Mouse (Mus musculus) G1E (cell line): ENCODE measurements around the gene Myo18a. TPM values are rescaled to one million over a fixed set of nuclear protein-coding genes. Genes with fewer than 3 reads are reported as not detected.
A peak's percentile ranks its signal among the peaks of the same experiment; 100 is the strongest.

Experiments used
- ATAC-seq: 2 replicates; pipeline ENCODE4 v1.8.0; 2016; ENCODE audit warnings: mild to moderate bottlenecking; ENCODE audit not compliant: insufficient number of reproducible peaks, poor library complexity, low FRiP score, severe bottlenecking; ENCODE audit errors: extremely low read depth
- DNase-seq: peaks from one replicate; pipeline ENCODE4 v3.0.0; 2012; ENCODE audit warnings: low spot score
- H3K27me3 ChIP-seq: 2 replicates; pipeline ENCODE4 v1.6.1; 2012; ENCODE audit warnings: mild to moderate bottlenecking, low read length, inconsistent platforms; ENCODE audit not compliant: insufficient read depth
- H3K36me3 ChIP-seq: replicated peaks from 2 replicates; pipeline ENCODE3; 2012; ENCODE audit warnings: mild to moderate bottlenecking, inconsistent platforms
- H3K4me1 ChIP-seq: 2 replicates; pipeline ENCODE4 v1.6.1; 2012; ENCODE audit warnings: low read depth, low read length, inconsistent platforms, mixed read lengths; ENCODE audit not compliant: insufficient read depth
- H3K4me3 ChIP-seq: 2 replicates; pipeline ENCODE4 v1.5.1; 2012; ENCODE audit warnings: low read depth, mild to moderate bottlenecking, inconsistent platforms, low read length, moderate library complexity, mixed read lengths
- H3K9me3 ChIP-seq: replicated peaks from 2 replicates; pipeline ENCODE4 v1.6.1; 2012; ENCODE audit warnings: inconsistent platforms
- CTCF ChIP-seq: IDR thresholded peaks from 2 replicates; pipeline ENCODE4 v1.5.1; 2012; ENCODE audit warnings: low read depth, low read length, inconsistent platforms, mixed read lengths
- GATA1 ChIP-seq: IDR thresholded peaks from 2 replicates; pipeline ENCODE4 v1.6.1; 2012; ENCODE audit warnings: borderline replicate concordance, low read length, inconsistent platforms, mixed read lengths
- GATA2 ChIP-seq: IDR thresholded peaks from 2 replicates; pipeline ENCODE4 v1.6.1; 2012; ENCODE audit warnings: low read depth, low read length, inconsistent platforms, borderline replicate concordance
- POLR2AphosphoS5 ChIP-seq: IDR thresholded peaks from 2 replicates; pipeline ENCODE4 v1.6.1; 2012; ENCODE audit warnings: low read depth, low read length, inconsistent platforms; ENCODE audit not compliant: insufficient replicate concordance
- TAL1 ChIP-seq: conservative IDR thresholded peaks from 2 replicates; pipeline ENCODE4 v1.6.1; 2012; ENCODE audit warnings: low read depth, low read length, inconsistent platforms, mixed read lengths
- polyA plus RNA-seq: library from polyadenylated mRNA; stranded (reverse); fragments of >175 nt; gene quantifications from 2 replicates; pipeline ENCODE4 v1.2.3, GENCODE M21; 2012
- total RNA-seq, 2 experiments: library from RNA; stranded (forward) in 1 of 2; stranded (reverse) in 1 of 2; fragments of 200-1000 nt in 1 of 2; fragments of >200 nt in 1 of 2; fragmentation: Nextera tagmentation in 1 of 2; gene quantifications; 2 replicates each; pipeline ENCODE4 v1.2.3; 2014 to 2017

The Myo18a gene
- total and polyA plus RNA-seq, 3 experiments = 32.7 to 59.4 (median 53.1) TPM

GRCm38 (mm10) chr11:77777937-77778336 is 14.9 kb downstream of the Myo18a start:
- H3K27me3 ChIP-seq = no peaks in the 10 kb centered on the region
- no peak for ATAC-seq
- DNase-seq = no peak
- H3K4me3 ChIP-seq = no peak overlapping the region
- H3K9me3 ChIP-seq = no peaks in the 10 kb centered on the region
- no peak for TF ChIP-seq POLR2AphosphoS5
- TF ChIP-seq CTCF = no peak
- no peak for TF ChIP-seq GATA1
- TF ChIP-seq TAL1 = no peak
- TF ChIP-seq GATA2 = no peak
- peaks cover 81% of the 10 kb centered on the region for H3K36me3 ChIP-seq
- H3K4me1 ChIP-seq = peaks cover 39% of the 10 kb centered on the region

DNA sequence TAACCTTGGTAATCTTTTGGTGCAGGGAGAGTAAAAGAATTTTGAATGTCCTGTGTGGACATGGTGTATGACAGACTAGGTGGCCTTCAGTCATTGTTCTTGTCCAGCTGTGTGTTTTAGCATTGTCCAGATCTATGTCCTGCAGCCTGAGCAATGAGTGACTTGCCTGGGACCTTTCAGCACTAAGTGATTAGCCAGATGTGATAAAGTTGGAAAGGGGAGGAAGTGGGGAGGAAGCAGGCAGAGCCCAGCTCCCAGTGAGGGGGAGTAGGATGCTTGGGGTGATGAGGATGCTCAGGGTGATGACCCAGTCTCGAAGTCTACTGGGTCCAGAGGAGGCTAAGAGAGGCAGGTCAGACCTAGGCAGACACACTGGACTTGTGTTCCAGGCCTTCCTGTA is 16.2 kb downstream of the Myo18a start:
- no peaks in the 10 kb centered on the region for H3K9me3 ChIP-seq
- peaks cover 81% of the 10 kb centered on the region for H3K36me3 ChIP-seq
- no peak overlapping the region for H3K4me3 ChIP-seq
- DNase-seq (no peak), ATAC-seq (no peak)
- TF ChIP-seq TAL1 = no peak
- no peak for TF ChIP-seq GATA1
- no peak for TF ChIP-seq GATA2
- no peak for TF ChIP-seq POLR2AphosphoS5
- no peak for TF ChIP-seq CTCF
- H3K27me3 ChIP-seq = no peaks in the 10 kb centered on the region
- peaks cover 49% of the 10 kb centered on the region for H3K4me1 ChIP-seq

GRCm38 (mm10) chr11:77781088-77781487 is 18.0 kb downstream of the Myo18a start:
- peaks cover 61% of the 10 kb centered on the region for H3K4me1 ChIP-seq

GRCm38 (mm10) chr11:77782104-77782815 is 19.2 kb downstream of the Myo18a start:
- Histone ChIP-seq H3K4me1 (peaks cover 69% of the 10 kb centered on the region), H3K27me3 (no peaks in the 10 kb centered on the region), H3K4me3 (no peak overlapping the region), H3K9me3 (no peaks in the 10 kb centered on the region), H3K36me3 (peaks cover 87% of the 10 kb centered on the region)
- TF ChIP-seq GATA1 (no peak), POLR2AphosphoS5 (no peak), GATA2 (no peak), TAL1 (no peak), CTCF (no peak)
- no peak for ATAC-seq
- no peak for DNase-seq

More at GRCm38 (mm10) chr11:77781088-77781487, 18.0 kb downstream of the Myo18a start:
- H3K4me3 ChIP-seq = no peak overlapping the region
- H3K9me3 ChIP-seq = no peaks in the 10 kb centered on the region
- ATAC-seq (no peak), DNase-seq (no peak)
- H3K27me3 ChIP-seq = no peaks in the 10 kb centered on the region
- H3K36me3 ChIP-seq = peaks cover 89% of the 10 kb centered on the region
- TF ChIP-seq GATA2 (no peak), TAL1 (no peak), GATA1 (no peak), CTCF (no peak), POLR2AphosphoS5 (no peak)

- ATAC-seq = no peak
- no peaks in the 10 kb centered on the region for H3K27me3 ChIP-seq
- peaks cover 79% of the 10 kb centered on the region for H3K4me1 ChIP-seq
- DNase-seq = peak; percentile 37
- H3K4me3 ChIP-seq = peak overlapping the region; percentile 65
- TF ChIP-seq GATA1 (no peak), GATA2 (no peak), TAL1 (no peak), CTCF (no peak), POLR2AphosphoS5 (no peak)
- peaks cover 85% of the 10 kb centered on the region for H3K36me3 ChIP-seq
- H3K9me3 ChIP-seq = no peaks in the 10 kb centered on the region
Observed at GRCm38 (mm10) chr11:77783211-77783746, 20.2 kb downstream of the Myo18a start.

- H3K27me3 ChIP-seq = no peaks in the 10 kb centered on the region
- H3K9me3 ChIP-seq = no peaks in the 10 kb centered on the region
- 0 out of 2 replicates have a peak, but pooled peaks have one; percentile 12 for TF ChIP-seq CTCF
- TF ChIP-seq TAL1 = no peak
- peaks cover 79% of the 10 kb centered on the region for H3K36me3 ChIP-seq
- H3K4me3 ChIP-seq = peak overlapping the region; percentile 65; the same call in 1 of the 2 replicates
- peak; percentile 50 for DNase-seq
- ATAC-seq = 0 out of 2 replicates have a peak, but pooled peaks have one; percentile 7
- peaks cover 83% of the 10 kb centered on the region for H3K4me1 ChIP-seq
Observed at GRCm38 (mm10) chr11:77783747-77784646, 21.0 kb downstream of the Myo18a start.
